Comparison of ENCODE assay signal across 18 mouse cellular contexts in genomic region chr11:78428309-78428708, GRCm38 (mm10). TPM values are rescaled to one million over a fixed set of nuclear protein-coding genes. Genes with fewer than 3 reads are reported as not detected.
"Had no signal": no experiment of that assay in that cellular context is flagged by ENCODE, and none has a peak within 500 bp of the region (broad histone marks: within the 10 kb centered on the region; RNA-seq: fewer than 3 reads in every experiment).

No protein-coding gene starts in this region.

- H3K27ac ChIP-seq: kidney, embryonic 15.5 days; limb, embryonic 12.5 days; liver, embryonic 13.5 days; lung, embryonic 15.5 days; midbrain, embryonic 10.5 days; neural tube, embryonic 13.5 days had no signal

- H3K36me3 ChIP-seq: kidney, embryonic 15.5 days; limb, embryonic 12.5 days; liver, embryonic 13.5 days; lung, embryonic 15.5 days; midbrain, embryonic 10.5 days; neural tube, embryonic 13.5 days had no signal

- DNase-seq: layer of hippocampus, postnatal 36 days; liver; liver, embryonic 13.5 days; lung, postnatal 36 days; midbrain, embryonic 14.5 days; spleen, adult 18-20 months; thymus, adult 2 months; thymus, postnatal 36 days had no signal

- H3K27me3 ChIP-seq: kidney, embryonic 15.5 days; limb, embryonic 12.5 days; lung, embryonic 15.5 days; neural tube, embryonic 13.5 days had no signal

- H3K4me2 ChIP-seq: kidney, embryonic 15.5 days; limb, embryonic 12.5 days; liver, embryonic 13.5 days; lung, embryonic 15.5 days; neural tube, embryonic 13.5 days had no signal

- H3K9ac ChIP-seq: kidney, embryonic 15.5 days; limb, embryonic 12.5 days; liver, embryonic 13.5 days; liver, postnatal 0 days; lung, embryonic 15.5 days; neural tube, embryonic 13.5 days had no signal

- H3K4me1 ChIP-seq: limb, embryonic 12.5 days; midbrain, embryonic 10.5 days; neural tube, embryonic 13.5 days had no signal

- H3K4me3 ChIP-seq: kidney, embryonic 15.5 days; limb, embryonic 12.5 days; liver, embryonic 13.5 days; lung, embryonic 15.5 days; midbrain, embryonic 10.5 days; neural tube, embryonic 13.5 days had no signal

- ATAC-seq: liver, postnatal 0 days had no signal

- H3K9me3 ChIP-seq: kidney, embryonic 15.5 days; limb, embryonic 12.5 days; liver, embryonic 13.5 days; lung, embryonic 15.5 days; midbrain, embryonic 10.5 days; neural tube, embryonic 13.5 days had no signal

RNA-seq across cellular contexts. Expression of gene Slc13a2, which starts 6.3 kb away (rescaled TPM):
- total RNA-seq: layer of hippocampus, postnatal 36 days; left cerebral cortex, postnatal 36 days had no signal
- polyA plus RNA-seq: limb, embryonic 12.5 days; liver, embryonic 13.5 days; midbrain, embryonic 10.5 days; midbrain, embryonic 14.5 days; neural tube, embryonic 13.5 days had no signal

RNA-seq across cellular contexts. Expression of gene Foxn1, which starts 42.0 kb away (rescaled TPM):
- total RNA-seq: layer of hippocampus, postnatal 36 days; left cerebral cortex, postnatal 36 days; megakaryocyte progenitor cell, adult 5-6 weeks had no signal
- polyA plus RNA-seq: large intestine, adult 2 months; limb, embryonic 12.5 days; liver, embryonic 13.5 days; liver, postnatal 0 days; midbrain, embryonic 10.5 days; midbrain, embryonic 14.5 days; neural tube, embryonic 13.5 days; testis, adult 2 months had no signal
